Mouse (Mus musculus) thymus, postnatal 0 days (tissue): Measurements from ENCODE around the gene Prr32. TPM values are rescaled to one million over a fixed set of nuclear protein-coding genes. Genes with fewer than 3 reads are reported as not detected.

Experiments used
- DNase-seq: peaks from one replicate; pipeline ENCODE4 v3.0.0-alpha.2; 2015; ENCODE audit warnings: low spot score
- polyA plus RNA-seq: library from polyadenylated mRNA; unstranded; fragments of >200 nt; fragmentation: Nextera tagmentation; extraction: Ambion mirVana; gene quantifications from 2 replicates; pipeline ENCODE4 v1.2.1, GENCODE M21; 2015

Prr32 gene
- 5.7 and 6.2 TPM in 2 replicates for polyA plus RNA-seq

DNA sequence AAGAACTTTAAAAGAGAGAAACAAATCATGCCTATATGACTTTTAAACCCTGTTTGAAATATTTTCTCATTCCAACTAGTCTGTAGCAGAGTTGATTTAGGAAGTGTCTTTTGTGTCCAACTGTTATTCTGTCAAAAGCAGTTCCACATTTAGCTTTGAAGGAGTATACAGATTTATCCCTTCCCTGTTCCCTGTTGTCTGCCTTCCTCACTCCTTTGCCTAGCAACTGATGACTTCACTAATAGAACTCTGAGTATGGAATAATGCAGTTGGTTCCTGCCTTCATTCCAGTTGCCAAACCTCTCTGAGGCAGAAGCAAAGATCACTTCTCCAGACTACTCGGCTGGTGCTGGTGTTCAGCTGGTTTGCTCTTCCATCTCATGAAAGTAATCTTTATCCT is at the start of gene Prr32:
TSS of gene Prr32 (plus strand) at position 301 of the 400 bp plus-strand sequence.
- DNase-seq = no peak
